Mouse (Mus musculus) megakaryocyte, embryonic 14.5 days (primary cell): ENCODE data around the gene Hmg20b.

Experiments
- FLI1 ChIP-seq: IDR thresholded peaks from 2 replicates; pipeline ENCODE4 v1.6.1; 2012; ENCODE audit warnings: low read length, inconsistent platforms, mixed read lengths
- GATA1 ChIP-seq: IDR thresholded peaks from 3 replicates; pipeline ENCODE4 v1.6.1; 2012; ENCODE audit warnings: mixed read lengths, low read length, inconsistent platforms, borderline replicate concordance

GRCm38 (mm10) chr10:81309571-81309970, 40.7 kb downstream of the Hmg20b start:
- TF ChIP-seq GATA1 (no peak), FLI1 (no peak)
